Mouse (Mus musculus) lung, postnatal 4 days (tissue): ENCODE measurements around the gene Sap30.
"Not testable (repeated sequence)": the region's sequence is repeated elsewhere in the genome, so short reads cannot be mapped to it uniquely, and the experiment has no call there.

Source experiments
- DNase-seq, 2 experiments: peaks; one replicate each; pipeline ENCODE4 v3.0.0; 2021

Gene Sap30

DNA sequence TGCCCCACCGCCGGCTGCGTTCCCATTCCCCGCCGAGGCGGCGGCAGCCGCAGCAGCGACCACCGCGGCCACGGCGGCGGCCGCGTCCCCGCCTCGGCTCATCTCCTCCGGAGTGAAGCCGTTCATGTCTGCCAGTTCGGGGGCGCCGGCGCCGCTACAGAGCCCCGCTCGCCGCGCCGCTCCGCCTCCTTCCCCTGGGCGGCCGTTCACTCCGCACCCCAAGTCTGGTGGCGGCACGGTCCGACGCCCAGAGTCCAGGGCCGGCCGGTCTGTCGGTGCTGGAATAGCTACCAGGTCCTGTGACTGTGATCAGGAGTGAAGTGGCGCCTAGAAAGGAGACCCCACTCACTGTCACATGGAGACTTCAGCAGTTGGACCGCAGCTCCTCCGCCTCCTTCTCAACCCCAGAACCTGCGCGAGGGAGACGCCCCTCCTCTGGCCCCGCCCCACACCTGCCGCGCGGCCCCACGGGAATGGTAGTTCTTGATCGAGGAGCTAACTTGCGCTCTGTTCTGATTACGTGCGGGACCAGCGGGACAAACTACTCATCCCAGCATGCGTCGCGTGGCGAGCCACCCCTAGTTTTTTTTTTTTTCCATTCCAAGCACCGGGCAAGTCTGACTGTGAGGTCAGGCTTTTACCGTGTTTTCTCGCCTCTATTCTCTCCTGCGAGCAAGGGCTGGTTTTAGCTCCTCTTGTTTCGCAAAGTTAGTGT, at the start of gene Sap30:
Gene Sap30 (minus strand): TSS at position 420 of the 715 bp plus-strand sequence.
- peak; percentile 98 to 99 for DNase-seq

DNA sequence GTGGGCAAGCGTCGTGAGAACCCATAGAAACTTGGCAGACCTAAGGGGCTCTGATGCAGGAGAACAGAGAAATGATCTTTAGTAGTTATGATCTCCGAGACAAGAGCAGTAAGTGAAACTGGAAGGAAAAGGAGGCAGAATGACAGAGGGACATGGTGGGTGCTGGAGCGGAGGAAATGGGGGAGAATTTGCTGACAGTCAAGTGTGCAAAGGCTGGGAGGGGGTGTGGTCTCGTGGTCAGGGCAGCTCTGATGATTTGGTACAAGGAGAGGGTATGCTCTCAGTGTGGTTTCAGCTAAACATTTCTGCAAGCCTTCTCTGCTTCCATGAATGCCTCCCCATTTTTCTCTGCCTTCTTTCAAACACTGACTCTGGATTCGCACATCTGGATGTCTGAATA, 48.5 kb upstream of the Sap30 start:
- DNase-seq, result no peak

DNA sequence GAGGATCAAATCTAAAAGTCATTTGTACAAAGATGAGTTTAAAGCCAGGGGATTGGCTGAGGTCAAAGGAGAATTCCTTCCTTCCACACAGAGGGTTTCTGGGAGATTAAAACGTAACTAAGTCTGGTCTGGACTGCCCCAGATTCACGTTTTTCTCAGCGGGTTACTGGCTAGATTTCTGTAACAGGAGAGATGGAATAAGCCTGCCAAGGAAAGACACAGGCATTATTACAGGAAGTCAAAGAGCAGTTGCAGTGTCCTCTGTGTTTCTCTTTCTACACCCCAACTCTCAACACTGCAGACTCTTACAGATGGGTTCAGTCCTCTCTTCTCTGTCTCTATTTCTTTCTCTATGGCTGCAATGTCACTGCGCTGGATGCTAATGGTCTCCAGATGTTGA, 46.8 kb upstream of the Sap30 start:
- DNase-seq, result no peak

DNA sequence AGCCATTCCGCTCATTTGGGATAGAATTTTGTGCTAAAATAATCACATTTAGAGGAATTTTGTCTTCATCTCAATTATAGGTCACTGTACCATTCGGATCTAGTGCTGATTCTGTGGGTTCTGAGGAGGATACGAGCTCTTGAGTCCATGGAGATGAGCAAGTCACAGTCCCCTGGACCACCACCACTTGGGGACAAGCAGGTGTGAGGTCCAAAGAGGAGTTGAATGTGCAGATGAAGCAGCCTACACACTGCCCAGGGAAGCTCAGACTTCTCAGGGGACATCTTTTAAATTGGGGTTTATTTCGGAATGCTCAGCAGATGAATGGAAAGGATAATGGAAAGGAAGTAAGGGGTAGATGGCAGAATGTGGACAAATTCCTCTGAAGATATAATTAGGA, 45.4 kb upstream of the Sap30 start:
- DNase-seq, result no peak

DNA sequence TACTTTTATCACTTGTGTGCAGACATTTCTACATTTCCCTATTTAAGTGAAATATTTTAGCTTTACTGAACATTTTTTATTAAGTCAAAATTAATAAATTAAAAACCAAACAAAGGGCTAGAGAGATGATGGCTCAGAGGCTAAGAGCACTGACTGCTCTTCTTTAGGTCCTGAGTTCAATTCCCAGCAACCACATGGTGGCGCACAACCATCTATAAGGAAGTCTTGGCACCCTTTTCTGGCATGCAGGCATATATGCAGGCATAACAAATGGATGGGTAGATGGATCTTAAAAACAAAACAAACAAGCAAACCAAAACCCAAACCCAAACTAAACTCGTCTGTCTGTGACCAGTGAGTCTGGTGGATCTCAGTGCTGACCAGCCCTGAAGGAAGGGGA, 44.6 kb upstream of the Sap30 start:
- no peak for DNase-seq

DNA sequence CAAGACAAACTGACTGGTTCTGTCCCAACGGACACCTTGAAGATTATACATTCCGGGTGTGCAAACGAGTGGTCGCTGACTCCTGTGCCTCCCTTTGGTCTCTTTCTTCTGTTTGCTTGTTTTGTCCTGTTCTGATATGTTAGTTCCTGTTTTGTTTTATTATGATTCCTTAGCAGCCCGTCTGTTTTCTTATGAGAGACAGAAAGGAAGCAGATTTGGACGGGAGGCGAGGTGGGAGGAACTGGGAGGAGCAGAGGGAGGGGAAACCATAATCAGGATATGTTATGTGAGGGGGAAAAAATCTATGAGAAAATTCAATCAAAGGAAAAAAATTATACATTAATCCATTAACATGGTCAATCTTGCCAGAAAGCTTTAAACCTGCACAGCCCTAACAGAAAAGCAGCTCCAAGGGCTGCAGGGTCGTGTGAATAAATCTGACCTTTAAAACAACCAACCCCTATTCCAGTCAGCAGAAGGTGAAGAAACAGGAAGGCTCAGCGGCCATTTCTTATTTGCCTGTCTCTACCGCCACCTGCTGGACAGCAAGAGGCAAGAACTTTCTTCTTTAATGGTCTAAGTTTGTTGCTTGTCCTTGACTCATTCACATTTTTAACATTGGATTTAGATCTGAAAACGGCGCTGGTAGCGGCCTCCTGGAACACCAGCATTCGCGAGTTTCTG, 43.1 kb upstream of the Sap30 start:
- DNase-seq, result peak; percentile 80 to 88

DNA sequence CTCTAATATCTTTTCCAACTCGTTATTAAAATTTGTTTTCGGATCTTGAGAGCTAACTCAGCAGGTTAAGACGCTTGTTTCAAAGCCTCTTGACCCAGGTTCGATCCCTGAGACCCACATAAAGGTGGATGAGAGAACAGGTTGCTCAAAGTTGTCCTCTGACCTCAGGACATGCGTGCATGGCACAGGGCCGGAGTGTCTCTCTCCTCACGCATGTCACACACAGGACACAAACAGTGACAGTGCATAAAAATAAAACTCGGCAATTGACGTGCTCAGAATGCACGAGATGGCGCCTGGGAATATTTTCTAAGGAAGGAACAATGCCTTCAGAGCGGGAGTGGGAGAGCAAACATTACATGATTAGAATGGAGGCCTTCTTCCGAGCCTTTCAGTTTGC, 42.6 kb upstream of the Sap30 start:
- no peak for DNase-seq

DNA sequence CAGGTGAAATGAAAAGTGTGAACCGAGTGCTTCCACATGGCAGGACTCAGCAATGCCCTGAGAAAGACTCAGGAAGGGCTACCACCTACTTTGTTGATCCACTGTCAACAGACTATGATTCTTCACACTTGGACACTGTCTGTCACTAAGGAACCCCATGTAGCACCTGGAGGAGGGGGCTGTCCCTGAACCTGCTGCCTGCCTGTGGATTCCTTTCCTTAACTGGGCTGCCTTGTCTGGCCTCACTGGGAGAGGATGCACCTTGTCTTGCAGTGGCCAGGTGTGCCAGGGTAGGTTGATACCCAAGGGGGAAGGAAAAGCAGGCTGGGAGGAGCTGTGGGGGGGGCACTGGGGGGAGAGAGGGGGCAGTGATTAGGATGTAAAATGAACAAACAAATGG, 40.4 kb upstream of the Sap30 start:
- DNase-seq, result no peak

DNA sequence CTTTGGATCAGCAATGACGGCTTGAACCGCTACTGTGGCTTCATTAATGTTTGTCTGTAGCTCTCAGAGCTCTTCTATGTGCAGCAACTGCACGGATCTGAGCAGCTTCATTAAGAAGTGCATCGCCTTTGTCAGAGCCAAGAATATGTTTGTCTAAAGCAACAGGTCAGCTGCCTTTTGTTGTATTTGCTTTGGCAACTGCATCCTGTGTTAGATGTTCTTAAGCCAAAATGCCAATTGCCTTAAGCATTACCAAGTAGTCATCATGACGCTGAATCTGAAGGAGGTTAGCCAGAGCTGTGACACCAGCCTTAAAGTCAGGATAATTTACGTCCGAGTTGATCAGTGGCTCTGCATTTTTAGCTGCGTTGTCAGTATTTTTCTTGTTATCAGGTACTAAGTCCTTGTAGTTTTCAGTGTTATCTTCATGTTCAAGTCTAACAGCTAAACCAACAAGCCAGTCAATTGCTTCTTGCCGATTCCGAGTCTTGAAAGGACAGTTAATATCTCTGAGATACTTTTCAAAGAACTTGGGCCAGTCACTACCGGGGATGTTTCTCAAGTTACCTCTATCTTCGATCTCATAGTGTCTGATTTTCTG, 32.6 kb upstream of the Sap30 start:
- no peak for DNase-seq

DNA sequence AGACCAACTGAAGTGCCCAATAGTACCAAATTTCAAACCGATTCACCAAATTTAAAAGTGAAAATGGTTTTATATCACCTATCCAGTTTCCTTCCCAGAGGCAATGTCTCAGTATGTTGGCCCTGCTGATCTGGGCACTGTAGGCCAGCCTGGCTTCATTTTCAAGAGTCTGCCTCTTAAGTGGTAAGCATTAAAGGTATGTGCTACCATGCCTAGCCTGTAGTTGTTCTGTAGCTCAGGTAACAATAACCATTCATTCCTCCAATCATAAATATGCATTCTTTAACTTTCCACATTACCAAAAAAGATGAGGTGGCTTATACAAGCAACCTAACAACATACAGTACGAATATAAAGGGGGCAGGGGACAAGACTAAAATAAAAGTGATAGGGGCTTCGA, 30.1 kb upstream of the Sap30 start:
- DNase-seq, result no peak

DNA sequence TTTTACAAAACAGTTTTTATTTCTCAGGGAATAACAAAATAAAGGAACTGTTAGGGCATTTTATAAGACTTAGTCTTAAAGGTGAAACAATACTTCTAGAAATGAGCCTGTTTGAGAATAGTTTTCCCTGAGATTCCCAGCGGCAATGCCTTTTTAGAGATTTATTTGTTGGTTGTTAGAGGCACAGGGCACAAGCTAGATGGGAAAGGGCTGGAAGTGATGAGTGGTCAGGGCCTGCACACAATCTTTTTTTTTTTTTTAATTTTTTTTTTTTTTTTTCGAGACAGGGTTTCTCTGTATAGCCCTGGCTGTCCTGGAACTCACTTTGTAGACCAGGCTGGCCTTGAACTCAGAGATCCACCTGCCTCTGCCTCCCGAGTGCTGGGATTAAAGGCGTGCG, 29.0 kb upstream of the Sap30 start:
- DNase-seq, result not testable (repeated sequence)

DNA sequence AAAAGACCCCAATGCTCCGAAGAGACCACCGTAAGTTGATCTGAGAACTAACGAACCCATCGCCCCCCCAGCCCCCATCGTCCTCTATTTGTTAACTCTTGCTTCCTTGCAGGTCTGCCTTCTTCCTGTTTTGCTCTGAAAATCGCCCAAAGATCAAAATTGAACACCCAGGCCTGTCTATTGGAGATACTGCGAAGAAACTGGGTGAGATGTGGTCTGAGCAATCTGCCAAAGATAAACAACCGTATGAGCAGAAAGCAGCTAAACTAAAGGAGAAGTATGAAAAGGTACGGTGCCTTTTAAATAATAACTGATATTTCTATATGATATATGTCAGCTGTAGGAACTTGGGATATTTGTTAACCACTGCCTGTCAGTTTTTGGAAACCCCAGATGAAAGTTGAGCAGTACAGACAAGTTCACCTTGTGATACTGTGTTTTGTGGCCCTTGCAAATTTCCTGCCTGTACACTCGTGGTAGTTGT, 25.6 kb upstream of the Sap30 start:
- DNase-seq, result not testable (repeated sequence)

DNA sequence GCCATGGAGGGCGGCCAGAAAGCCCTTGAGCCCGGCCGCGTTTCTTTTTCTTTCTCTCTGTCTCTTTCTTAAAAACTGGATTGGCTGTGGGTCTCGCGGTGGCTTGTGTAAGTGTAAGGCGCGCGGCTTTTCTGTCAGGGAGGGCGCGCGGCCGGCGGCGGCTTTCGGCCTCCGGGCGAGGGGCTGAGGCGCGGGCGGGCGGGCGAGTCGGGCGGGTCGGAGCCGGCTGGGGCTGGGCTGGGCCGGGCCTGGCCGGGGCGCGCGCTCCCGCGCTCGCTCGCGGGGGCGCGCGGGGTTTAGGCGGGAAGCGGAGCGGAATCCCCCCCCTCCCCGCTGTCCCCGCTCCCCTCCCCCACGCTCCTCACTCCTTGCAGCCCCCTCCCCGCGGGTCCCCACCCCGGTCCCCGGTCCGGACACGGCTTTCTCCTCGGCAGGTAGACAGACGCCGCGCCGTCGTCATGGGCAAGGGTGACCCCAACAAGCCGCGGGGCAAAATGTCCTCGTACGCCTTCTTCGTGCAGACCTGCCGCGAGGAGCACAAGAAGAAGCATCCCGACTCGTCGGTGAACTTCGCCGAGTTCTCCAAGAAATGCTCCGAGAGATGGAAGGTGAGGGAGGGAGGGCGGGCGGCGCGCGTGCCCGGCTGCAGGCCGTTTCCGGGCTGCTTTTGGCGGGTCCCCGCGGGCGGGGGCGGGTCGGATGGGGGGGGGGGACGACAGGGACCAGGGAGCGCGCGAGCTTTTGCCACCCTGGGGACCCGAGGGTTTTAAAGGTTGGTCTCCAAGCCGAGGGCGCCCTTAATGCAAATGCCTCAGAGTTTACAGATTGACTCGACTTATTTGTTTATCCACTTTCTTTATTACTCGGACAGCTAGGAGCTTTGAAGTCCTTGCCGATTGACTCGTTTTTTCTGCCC, 24.7 kb upstream of the Sap30 start:
- DNase-seq, result peak; percentile 19 to 37

DNA sequence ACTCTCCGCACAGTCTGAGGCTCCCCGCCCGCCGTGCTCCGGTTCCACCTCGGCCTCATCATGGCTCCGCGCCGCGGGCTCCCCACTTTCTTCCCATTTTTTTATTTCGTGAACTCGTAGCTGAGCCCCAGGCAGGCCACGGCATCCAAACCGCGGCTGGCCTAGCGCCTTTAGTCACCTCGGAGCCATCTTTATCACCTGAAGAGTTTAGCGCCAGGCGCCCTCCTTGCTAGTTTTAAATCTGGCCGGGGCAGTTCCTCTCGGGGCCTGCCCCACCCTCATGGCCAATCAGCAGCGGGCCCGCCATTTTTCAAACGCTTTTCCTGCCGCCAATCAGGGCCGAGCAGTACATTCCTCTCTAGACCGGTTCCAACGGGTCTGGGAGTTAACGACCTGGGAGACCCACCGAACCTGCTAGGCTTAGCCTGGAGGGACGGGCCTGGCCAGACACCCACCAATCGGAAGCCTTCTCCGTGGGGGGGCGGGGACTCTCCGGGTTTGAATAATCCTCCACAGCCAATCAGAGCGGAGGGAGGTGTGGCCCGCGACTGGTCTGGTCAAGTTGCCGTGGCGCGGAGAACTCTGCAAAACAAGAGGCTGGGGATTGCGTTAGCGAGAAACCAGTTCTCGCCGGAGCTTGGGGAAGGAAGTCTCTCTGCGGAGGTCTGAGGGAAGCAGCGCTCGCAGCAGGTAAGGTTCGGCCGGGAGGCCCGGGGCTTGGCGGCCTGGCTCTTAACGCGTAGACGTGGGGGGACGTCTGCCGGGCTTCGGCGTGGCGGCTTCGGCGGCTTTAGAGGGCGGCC, 23.9 kb upstream of the Sap30 start, which contains the start of gene Hmgb2:
Gene Hmgb2 (plus strand): TSS at position 592 of the 803 bp plus-strand sequence.
- peak; percentile 100 for DNase-seq

DNA sequence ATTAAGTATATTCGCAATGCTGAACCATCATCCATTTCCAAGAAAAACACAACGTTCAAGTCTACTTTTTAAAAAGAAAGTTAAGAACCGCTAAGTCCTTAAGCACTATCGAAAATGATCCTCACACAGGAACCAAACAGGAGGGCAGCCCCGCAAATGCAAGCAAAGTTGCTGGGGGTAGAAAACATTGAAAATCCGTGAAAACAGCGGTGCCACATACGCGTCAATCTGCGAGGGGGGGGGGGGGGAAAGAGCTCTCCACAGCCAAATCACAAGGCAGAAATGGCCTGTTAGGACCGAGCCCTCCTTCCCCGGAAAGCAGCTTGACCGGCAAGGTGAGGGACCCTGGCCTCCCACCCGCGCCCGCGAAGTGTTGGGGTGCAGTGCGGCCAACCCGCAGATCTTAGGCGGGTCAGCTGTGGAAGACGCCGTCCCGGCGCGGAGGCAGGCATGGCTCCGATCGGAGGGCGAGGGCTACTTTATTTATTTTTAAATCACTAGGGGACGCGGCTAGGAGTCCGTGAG, 23.2 kb upstream of the Sap30 start:
- DNase-seq, result no peak

DNA sequence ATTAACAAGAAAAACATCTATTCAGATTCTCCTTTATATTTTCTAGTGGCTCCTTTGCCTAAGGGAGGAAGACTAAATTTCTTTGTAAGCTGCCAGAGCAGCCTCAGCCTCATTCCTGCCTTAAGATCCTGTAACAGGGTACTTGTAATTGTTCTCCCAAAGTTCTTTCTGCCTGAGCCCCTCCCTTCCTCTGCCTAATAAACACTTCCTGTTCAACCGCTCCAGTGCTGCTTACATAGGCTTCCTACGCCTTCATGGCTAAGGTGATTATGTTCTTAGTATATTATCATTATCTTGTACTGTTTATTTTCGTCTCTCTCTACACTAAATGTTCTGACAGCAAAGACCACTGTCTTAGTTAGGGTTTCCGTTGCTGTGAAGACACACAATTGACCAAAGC, 21.0 kb upstream of the Sap30 start:
- no peak for DNase-seq

DNA sequence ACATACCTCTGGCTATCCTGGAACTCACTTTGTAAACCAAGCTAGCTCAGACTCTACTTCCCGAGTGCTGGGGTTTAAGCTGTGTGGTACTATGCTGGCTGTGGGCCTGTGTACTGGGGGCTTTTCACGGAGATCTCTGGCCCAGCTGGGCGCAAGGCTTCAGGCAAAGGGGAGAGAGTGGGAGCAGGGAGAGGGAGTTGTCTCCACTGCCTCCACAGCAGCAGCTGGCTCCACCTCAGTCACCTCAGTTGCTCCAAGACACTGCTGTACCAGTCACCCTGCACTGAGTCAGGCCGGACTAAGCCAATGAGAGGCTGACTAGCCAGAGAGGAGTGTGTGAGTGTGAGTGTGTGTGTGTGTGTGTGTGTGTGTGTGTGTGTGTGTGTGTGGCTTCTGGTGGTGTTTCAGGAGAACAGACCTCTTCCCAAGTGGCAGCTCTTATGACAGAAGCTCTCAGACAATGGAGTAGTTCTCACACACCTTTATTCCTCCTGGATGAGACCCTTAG, 19.9 kb upstream of the Sap30 start:
- DNase-seq, result no peak

DNA sequence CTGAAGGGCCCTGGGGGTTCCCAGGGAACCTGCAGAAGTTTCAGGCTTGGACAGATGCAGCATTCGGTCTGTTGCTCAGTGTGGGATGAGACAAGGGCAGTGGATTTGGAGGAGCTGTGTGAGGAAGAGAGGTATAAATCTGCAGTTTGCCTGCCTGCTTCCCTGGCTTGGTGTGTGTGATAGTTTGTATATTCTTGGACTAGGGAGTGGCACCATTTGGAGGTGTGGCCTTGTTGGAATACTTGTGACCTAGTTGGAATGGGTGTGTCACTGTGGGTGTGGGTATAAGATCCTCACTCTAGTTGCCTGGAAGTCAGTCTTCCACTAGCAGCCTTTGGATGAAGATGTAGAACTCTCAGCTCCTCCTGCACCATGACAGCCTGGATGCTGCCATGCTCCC, 17.8 kb upstream of the Sap30 start:
- not testable (repeated sequence) for DNase-seq

DNA sequence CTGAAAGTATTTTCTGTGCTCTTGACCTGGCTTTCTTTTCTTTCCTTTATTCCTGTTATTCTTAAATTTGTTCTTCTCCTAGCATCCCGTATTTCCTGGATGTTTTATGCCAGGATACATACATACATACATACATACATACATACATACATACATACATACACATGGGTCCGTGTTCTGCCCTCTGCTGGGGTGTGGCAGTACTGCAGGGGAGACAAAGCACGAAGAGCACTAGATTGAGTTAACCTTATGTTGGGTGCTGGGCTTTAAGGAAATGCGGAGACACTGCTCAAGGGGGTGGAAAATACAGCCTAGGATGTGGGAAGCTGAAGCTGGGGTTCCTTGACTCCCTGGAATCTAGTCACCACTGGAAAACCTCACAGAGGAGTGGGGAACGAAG, 16.0 kb upstream of the Sap30 start:
- DNase-seq, result peak; percentile 61 to 80

DNA sequence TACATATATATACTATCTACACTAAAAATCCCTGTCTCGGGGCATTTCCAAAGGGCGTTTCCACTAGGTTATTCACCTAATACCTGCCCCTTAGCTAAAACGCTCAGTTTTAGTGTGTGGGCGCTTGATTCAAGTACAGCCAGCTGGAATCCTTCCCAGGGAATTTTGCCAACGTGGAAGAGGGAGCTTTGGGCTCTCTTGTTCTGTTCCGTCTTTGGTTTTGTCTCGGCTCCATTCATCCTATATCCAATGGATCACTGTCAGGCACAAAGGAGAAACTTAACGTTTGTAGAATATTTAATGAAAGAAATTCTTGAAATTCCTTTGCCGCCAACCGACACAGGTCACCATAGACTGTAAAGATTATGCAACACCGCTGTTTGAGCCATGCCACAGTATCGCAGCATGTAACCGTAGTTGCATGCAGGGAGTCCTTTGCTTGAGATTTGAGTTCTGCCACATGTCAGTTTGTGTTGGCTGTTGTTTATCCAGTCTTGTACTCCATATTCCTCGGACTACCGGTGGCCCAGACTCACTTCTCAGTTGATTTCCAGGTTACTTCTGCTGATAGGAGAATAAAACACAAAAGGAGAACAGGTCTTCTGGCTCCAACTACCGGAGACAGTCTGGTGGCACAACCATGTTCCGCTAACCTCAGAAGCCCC, 11.3 kb upstream of the Sap30 start:
- DNase-seq, result peak in 1 of 2 experiments; percentile 43

DNA sequence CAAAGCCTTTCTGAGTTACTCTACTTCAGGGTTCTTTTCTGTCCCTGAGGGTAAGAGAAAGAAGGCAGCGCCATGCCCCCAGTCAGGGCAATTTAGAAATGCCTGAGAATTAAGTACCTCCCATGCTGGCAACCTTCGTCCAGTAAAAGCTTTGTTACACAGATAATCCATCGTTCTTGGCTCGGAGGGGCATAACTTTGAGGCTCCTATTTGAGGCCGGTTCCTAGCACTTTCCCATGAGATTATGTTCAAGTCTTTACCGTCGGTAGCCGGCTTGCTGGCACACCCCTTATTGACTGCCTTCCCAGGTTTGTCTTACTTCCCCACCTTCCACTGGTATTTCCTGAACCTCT, 10.8 kb upstream of the Sap30 start:
- no peak for DNase-seq
